Mouse (Mus musculus): ENCODE measurements around the gene Tfap2e.

Gene Tfap2e

DNA sequence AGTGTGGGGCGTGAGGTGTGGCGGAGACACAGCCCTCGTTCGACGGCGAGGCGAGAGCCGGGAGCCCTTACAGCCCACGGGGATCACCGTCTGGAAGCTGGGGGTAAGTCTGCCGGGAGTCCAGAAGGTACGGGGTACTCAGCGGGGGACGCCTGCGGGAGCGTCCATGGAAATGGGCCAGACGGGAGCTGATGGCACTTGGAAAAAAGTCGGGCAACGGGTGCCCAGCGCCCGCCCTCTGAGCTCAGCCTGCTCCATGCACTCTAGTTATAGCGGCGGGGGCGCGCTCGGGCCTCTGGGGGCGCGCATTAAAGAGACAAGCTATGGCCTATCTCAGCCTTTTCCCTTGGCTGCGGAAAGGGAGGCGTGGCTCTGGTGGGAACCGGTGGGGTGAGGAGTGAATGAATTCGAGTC lies at the start of gene Tfap2e:
Tfap2e (minus strand) TSS at position 240 of the 414 bp plus-strand sequence.
- DNase-seq: no peak

DNA sequence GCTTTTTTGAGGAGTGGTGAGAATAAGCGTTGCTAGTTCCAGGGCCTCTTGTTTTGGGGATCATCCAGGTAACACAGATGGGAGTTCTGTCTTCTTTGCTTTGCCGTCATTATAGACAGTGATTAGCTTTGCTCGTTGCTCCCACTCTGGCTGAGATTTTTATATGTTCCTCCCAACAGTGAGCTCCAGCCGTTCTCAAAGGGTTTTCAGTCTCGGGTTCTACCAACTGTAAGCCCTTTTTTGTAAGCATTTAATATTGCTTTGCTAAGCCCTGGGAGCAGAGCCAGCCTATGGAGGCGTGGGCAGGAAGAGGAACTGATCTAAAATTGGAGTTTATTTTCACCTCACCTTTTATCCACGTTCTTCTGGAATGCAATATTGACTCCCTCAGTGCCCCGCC lies 47.0 kb upstream of the Tfap2e start:
- peak; percentile 62 for DNase-seq

DNA sequence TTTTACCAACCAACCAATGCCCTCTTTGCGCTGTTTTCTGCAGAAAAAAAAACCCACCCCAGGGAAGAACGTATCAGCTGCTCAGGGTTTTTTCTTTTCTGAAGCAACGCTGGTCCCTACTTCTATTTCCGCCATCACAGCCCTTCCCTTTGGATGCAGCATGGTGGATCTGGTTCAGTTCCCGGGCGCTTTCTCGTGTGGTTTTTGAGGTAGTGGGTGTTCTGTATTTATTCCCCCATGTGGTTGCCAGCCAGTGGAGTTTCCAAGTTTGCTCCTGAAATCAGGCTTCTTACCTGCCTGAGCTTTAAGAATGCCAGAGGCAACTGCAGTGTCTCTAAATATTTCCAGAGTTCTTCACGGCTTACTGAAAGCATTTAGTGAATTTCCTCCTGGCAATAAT lies 46.5 kb upstream of the Tfap2e start:
- DNase-seq: no peak

DNA sequence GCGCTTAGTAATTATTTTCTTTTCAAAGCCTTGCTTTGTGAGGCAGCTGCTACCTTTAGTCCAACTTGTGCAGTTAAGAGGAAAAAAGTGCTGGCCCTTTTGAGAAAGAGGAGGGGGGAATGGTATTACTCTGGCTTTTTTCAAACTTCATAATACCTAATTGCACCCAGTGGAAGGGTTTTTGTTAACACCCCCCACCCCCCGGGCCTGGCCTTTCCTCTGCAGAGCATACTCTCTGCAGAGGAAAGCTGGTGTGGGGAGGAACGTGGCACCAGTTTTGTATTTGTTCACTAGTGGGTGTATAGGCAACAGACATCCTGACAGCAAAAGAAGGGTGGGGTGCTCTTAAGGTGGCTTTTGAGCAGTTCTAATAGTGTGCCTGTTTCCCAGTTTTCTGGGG lies 45.8 kb upstream of the Tfap2e start:
- no peak for DNase-seq

DNA sequence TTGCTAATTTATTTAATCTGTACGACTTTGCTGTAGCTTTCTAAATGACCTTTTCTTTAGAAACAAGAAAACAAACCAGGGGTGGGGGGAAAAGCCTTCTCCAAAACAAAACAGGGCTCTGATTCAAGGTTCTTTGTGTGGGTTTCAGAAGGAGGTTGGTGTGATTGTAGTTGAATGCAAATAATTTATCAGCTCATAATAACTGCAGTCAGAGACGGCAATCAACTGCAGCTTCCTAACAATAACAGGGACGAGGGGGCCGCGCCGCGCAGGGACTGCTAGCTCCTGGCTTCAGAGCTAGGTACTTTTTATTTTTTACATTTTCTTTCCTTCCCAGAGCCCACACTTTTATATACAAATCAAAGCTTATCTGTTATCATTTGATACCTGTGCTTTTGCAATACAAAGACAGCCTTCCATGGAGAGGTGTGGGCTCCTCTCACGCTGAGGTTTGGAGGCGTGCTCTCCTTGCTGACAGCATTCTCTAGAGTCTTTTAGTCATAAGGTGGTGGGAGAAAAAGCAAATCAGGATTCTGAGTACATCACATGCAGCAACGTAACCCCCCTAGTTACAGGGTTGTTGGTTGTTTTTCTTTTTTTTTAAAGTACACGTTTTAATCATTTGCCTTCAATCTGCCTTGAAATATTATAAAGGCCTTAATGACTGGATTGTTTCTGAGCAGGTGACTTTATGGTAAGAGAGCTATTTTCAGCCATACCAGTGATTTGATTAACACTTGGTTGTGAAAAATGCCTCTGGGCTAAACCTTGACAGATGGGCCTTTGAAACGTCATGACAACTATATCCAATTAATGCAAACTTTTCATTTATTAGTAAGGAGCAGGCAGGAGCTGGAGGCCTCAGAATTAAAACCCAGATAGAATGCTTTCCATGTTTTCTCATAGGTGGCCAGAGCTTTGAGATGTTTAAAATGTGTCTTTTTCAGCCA lies 44.1 kb upstream of the Tfap2e start:
- no peak for DNase-seq

DNA sequence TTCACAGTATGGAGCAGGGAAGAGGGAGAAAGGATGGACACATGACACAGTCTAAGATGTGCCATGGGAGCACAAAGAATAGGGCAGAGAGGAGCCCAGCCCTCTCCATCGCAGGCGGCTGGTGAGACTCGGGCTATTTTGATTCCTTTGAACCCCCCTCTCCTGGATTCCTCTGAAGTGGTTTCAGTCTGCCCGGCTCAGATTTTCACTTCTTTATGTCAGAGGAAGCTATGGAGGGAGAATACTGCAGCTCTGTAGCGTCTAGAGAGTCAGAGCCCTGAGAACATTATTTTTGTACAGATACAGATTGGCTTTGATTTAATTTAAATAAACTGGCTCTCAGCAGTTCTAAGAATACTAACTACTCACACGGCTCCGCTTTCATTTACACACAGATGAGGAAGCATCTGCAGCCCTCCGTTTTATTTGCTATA lies 43.1 kb upstream of the Tfap2e start:
- DNase-seq: no peak

DNA sequence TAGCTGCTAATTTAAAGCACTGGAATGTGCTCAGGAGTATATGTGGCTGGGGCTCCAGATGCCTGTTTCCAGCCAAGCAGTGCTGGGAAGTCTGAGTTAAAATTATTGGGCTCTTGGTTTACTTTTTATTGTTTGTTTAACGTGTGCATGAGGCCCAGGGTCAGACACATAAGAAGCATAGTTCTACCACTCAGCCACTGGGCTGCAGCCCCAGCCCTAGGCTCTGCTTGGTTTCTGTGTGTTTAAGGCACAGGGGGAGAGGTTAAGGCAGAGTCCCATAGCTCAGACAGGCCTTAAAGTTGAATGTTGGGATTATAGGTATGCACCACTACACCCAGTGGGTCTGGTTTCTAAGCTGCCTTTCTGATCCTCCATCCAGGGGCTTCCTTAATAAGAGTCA lies 39.1 kb upstream of the Tfap2e start:
- DNase-seq: no peak

DNA sequence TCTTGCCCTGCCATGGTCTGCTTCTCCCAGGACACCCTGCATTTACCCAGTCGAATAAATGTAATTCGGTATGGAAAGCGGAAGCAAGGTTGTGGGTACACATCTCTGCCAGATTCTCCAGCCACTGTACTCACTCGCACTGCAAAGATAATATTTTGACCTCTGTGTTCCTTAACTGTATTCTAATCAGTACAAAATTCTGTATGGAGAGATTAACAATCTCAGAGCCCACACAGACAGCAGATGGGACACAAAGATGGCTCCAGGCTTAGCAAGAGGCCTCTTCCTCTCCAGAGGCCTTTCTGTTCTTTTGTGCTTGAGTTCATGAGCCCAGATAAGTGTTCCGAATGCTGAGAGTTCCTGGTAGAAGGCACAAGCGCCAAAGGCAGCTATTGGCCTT lies 37.8 kb upstream of the Tfap2e start:
- no peak for DNase-seq

DNA sequence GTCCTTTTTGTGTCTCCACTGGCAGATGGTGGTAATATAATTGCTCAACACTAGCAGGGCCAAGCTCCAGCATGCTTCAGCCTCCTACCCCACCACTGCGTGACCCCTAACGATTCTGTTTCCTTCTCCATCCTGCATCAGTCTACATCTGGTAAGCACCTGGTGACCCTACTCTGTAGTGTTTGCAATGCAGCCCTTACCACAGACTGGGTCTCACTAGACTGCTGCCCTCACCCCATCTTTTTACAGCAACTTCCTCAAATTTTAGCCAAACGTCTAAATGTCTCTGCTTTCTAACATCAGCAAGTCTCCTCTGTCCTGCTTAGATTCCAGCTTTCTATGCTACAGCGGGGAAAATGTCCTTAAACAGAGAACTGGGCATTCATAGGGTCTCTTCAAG lies 34.8 kb upstream of the Tfap2e start:
- no peak for DNase-seq

DNA sequence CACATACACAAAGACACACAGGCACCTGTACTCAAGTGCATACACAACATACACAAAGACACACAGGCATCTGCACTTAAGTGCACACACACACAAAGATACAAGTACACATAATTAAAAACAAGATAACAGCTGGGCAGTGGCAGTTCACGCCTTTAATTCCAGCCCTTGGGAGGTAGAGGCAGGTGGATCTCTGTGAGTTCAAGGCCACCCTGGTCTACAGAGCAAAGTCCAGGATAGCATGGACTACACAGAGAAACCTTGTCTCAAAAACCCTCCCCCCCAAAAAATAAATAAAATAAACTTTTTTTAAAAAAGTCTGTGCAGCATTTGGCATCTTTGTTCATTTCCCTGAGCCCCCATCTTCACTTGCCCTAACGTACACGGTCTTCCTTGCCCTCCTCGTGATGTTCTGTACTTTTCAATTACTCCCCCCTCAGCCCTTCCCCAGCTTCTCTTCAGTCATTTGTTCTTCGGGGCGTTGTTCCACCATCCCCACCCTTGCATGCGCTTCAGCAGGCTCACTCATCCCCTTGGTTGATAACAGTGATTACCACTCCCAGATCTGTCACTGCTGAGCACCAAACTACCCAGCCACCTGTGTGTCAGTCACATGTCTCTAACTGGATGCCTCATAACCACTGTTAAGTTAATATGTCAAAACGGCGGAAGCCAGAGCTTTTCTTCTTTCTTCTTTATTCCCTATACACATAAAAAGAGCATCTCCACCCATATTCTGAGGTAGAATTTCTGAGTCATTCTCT lies 33.9 kb upstream of the Tfap2e start:
- DNase-seq: no peak

DNA sequence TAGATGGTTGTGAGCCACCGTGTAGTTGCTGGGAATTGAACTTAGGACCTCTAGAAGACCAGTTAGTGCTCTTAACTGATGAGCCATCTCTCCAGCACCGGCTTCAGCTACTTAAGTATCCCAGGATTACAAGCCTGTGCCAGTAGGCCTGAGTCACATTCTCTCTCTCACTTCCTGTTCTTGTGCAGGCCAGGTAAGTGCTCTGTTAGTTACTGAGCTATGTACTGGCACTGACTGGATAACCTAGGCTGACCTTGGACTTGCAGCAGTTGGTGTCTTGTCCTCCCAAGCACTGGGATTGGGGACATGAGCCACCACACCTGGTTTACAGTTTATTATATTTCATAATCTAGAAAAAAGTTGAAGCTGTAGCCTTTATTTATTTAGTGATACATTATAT lies 27.4 kb upstream of the Tfap2e start:
- no peak for DNase-seq

DNA sequence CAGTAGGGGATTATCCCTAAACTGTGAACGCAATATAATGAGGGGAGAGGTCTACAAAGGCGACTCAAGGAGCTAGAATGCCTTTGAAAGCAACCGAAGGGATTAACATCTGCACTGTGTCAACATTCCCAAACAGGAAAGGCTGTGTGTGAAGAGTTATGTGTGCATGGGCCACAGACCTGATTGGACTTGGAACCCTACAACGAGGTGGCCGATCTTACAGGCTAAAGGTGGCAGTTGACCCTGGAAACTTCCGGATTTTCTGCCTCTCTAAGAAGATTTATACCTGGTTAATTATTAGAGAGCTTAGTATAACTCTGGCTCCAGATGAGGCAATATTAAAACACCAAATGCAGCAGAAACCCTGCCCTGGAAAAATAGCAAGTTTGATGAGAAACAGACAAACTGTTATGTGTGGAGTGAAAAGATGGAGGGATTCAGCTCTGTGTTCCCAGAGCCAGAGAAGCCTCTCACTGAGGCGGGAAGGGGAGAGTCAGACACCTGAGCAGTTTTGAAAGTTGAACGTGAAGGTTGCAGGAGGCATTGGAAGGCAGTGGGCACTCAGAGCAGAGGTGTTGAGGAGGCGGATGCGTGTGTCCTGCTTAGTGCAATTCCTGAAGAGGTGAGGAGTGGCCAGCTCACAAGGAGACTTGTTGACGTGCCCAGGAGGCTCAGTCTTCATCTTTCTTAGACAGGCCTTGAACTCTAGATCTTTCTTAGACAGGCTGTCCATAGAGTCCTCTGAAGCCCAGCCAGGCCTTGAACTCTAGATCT lies 26.7 kb upstream of the Tfap2e start:
- DNase-seq: no peak

DNA sequence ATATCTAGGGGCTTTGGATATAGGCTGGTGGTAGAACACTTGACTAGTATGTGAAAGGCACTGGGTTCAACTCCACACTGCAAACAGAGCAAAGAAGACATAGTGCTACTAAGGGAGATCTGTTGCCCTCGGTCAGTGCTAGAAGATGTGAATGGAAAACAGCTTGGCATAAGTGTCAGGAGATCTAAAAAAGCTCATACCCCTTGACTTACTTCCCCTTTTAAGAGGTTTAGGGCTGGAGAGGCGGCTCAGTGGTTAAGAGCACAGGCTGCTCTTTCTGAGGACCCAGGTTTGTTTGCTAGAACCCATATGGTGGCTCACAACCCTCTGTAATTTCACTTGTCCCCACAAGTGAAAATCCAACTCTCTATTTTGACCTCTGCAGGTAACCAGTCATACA lies 23.4 kb upstream of the Tfap2e start:
- no peak for DNase-seq

DNA sequence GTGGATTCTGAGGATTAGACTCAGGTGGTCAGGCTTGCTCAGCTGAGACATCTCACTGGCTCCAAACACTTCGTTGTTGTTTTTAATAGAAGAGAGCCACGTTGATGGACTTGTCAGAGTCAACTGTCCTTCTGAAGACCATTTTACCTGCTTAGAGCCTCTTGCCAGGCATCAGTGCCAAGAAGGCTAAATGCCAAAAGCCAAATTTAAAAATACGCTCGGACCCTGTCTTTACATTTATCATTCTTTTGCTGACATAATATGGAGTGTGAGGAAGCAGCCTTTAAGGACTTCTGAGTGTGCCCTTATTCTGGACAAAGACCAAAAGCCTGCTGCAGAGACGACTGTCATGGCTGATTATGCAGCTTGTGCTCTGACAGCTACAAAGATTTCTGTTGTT lies 22.3 kb upstream of the Tfap2e start:
- DNase-seq: peak; percentile 50

DNA sequence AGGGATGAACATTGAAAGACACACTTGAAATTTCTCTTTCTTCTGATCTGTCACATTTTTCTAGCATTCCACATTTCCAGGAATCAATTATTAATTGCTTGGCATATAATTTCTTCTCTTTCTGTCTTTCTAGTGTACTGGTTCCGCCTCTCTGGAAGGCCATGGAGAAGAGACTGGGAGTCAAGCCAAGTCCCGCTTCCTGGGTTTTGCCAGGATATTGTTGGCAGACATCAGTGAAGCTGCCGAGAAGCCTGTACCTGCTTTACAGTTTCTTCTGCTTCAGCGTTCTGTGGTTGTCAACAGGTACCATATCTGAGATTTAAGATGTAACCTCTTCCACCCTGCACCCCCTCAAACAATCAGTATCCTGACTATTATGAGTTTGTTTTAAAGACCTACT lies 20.7 kb upstream of the Tfap2e start:
- peak; percentile 94 for DNase-seq

DNA sequence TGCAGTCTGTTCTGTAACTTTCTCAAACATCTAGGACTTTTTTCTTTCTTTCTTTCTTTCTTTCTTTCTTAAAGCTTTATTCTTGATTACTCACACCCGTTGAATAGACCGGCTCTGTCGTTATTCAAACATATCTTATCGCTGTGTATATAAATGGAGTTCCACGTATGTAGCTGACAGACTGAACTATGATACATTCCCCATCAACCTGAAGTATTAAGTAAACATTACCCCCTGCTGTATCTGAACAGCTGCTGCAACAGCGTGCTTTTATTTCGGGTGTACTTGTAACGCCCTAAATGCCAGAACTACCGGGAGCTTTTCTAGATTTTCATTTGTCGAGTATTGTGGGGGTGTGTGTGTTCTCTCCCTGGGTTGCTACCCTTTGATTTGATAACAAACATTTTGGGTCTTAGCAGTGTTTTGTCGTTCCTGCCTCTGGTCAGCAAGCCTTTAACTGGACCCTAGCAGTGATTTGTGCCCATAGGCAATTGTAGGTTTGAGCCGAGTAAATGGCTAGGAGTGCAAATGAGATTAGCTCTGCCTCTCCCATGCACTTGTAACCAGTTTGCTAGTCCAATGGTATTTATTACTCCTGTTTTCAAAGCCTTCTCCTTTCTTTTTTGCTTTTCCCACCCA lies 18.8 kb upstream of the Tfap2e start:
- peak; percentile 55 for DNase-seq

DNA sequence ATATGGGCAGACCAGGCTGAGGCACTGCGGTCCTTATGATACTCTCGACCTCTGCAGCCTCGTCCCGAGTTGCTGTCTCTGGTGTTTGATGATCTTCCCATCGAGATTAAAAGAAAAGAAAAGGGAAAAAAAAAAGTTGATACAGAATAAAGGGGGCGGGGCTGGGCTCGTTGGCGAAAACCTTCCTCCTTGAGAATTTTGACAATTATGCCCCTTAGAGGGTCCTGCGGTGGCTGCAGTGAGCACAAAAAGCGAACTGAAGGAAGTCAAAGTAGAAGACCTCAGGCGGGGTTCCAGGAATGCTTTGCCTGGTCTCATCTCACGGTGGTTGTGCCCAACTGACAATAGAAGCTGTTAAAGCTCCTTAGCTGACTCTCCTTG lies 18.2 kb upstream of the Tfap2e start:
- DNase-seq: peak; percentile 68

DNA sequence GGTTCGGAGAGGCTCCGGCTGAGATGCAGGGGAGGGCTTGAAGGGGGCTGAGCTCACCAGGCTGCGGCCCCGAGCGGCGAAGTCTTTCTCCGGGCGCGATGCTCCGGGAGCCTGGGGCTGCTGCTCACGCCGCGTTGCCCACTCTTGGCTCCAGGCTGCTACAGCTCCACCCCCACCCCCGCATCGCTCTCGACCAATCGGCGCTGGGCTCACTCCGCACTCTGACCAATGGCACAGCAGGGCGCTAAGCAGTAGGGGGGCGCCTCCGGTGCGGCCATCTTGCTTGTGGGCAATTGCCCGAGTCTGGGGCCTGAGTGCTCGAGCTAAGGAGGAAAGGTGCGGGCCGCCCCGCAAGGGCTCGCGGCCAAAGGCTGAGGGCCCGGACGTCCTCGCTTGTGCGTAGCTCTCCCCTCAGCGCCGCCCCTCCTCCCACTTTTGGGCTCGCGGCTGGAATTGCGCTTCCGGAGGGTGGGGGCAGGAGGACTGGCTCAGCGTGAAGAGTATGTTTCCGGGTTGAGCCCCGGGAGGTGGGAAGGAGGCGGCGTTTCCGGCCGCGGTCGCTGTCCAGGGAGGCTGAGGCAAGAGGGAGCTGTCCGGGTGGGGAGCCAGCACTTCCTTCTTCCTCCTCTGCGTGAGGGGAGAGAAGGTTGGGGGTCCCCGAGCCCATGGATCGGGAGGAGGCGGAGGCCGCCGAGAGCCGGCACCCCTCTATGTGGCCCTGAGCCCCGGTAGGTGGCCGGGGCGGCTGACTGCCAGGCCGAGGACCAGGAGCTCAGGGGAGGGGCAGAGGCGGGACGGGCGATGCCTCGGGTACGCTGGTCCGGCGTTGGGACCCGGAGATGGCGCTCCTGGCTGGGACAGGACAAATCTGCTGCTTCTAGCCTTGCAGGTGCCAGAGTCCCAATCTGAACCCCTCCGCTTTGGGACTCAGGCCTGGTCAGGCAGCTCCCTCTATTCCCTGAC lies 17.5 kb upstream of the Tfap2e start, which contains the start of the genes Ncdn and AU040320:
Ncdn (minus strand) TSS at position 171 of the 963 bp plus-strand sequence.
AU040320 (plus strand) TSS at position 277 of the 963 bp plus-strand sequence.
- DNase-seq: peak; percentile 99

DNA sequence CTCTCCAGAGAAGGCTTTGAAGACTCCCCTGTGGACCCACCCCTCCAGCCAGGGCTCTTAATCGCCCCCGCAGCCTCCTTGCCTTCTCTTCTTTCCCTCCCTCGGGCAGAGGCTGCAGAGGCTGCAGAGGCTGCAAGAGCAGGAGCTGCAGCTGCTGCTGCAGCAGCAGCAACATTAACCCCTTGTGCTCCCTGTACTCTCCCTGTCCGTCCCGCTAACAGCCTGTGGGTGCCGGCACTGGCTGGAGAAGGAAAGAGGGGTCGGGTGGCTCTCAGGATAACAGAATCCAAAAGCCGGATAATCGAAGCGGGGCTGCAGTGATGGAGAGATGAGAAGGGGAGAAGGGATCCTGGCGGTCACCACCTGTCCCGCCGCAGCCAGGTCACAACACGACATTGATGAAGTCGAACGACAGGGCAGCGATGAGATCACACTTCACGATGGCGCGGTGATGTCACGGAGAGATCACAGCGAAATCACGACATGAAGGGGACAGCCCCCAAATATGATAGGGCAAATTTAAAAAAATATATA lies 16.6 kb upstream of the Tfap2e start:
- no peak for DNase-seq

DNA sequence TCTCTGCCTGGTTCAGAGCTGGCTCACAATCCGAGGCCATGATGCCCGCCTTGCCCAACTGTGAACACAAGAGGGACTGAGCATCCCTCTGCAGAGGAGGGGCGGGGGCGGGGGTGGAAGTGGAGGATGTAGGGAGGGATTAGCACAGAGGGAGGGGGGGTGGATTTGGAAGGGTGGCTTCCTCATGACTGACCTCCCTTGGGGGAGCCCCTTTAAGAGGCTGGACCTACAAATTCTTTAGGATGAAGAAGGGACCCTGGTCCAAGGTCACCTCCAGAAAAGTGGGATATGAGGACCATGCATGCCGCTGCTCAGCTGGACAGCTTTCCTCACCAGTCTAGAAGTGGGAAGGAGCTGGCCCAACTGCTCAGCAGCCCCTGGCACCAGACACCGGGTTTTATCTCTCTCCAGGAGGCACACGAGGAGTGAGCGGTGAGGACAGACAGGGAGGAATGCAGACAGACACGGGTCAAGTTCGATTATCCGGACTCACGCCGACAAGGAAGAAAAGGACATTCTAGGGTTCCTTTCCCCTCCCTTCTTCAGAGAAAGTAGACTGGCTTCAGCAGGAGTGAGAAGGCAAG lies 16.1 kb upstream of the Tfap2e start:
- DNase-seq: peak; percentile 78

Measured in cerebellum, adult 9-10 months (tissue).